Mouse (Mus musculus): ENCODE measurements around the gene Sept9. TPM values are rescaled to one million over a fixed set of nuclear protein-coding genes. Genes with fewer than 3 reads are reported as not detected.

Gene Sept9
- polyA plus RNA-seq, 2 experiments = 14.9 to 25.5 TPM

GRCm38 (mm10) chr11:117251755-117252154 lies 52.3 kb downstream of the Sept9 start:
- ATAC-seq (ENCODE audit: insufficient read depth) = no peak
- Histone ChIP-seq H3K4me2 (ENCODE audit: low read depth) (no peak overlapping the region), H3K4me1 (replicated peaks; ENCODE audit: control insufficient read depth in 2 of 2, insufficient read depth in 2 of 2, low read length in 1 of 2) (peaks cover 0 to 14% of the 10 kb centered on the region in 2 experiments; a peak in 2 of 4 replicates), H3K9ac (replicated peaks) (no peak overlapping the region), H3K27me3 (ENCODE audit: control insufficient read depth, insufficient read depth, low read length) (no peaks in the 10 kb centered on the region), H3K27ac (no peak overlapping the region), H3K9me3 (ENCODE audit: control insufficient read depth, low read length) (no peaks in the 10 kb centered on the region), H3K4me3 (ENCODE audit: insufficient read depth in 1 of 2, low read depth in 2 of 2, low read length in 2 of 2) (no peak overlapping the region), H3K36me3 (replicated peaks; ENCODE audit: control insufficient read depth, insufficient read depth, low read depth) (no peaks in the 10 kb centered on the region)
- WGBS (ENCODE audit: insufficient replicate concordance) = 72% methylated on average over 4 of the region's 4 CpGs
- no peak for DNase-seq (ENCODE audit: low read depth in 3 of 3, low spot score in 3 of 3)
- TF ChIP-seq CTCF (IDR thresholded peaks at IDR 0.05; ENCODE audit: low read depth) (no peak), EP300 (IDR thresholded peaks at IDR 0.05; ENCODE audit: low read depth) (no peak)

- DNase-seq (ENCODE audit: low read depth in 3 of 3, low spot score in 3 of 3) (no peak), ATAC-seq (ENCODE audit: insufficient read depth) (no peak)
- TF ChIP-seq EP300 (IDR thresholded peaks at IDR 0.05; ENCODE audit: low read depth) (no peak), CTCF (IDR thresholded peaks at IDR 0.05; ENCODE audit: low read depth) (no peak)
- 63% methylated on average over 13 of the region's 13 CpGs for WGBS (ENCODE audit: insufficient replicate concordance)
- Histone ChIP-seq H3K9me3 (ENCODE audit: control insufficient read depth, low read length) (no peaks in the 10 kb centered on the region), H3K36me3 (replicated peaks; ENCODE audit: control insufficient read depth, insufficient read depth, low read depth) (no peaks in the 10 kb centered on the region), H3K9ac (replicated peaks) (no peak overlapping the region), H3K27ac (no peak overlapping the region), H3K27me3 (ENCODE audit: control insufficient read depth, insufficient read depth, low read length) (no peaks in the 10 kb centered on the region), H3K4me1 (replicated peaks; ENCODE audit: control insufficient read depth in 2 of 2, insufficient read depth in 2 of 2, low read length in 1 of 2) (peaks cover 0 to 14% of the 10 kb centered on the region in 2 experiments; a peak in 2 of 4 replicates), H3K4me3 (ENCODE audit: insufficient read depth in 1 of 2, low read depth in 2 of 2, low read length in 2 of 2) (no peak overlapping the region), H3K4me2 (ENCODE audit: low read depth) (no peak overlapping the region)
Measured at GRCm38 (mm10) chr11:117252846-117253245, 53.4 kb downstream of the Sept9 start.

GRCm38 (mm10) chr11:117254161-117255107 lies 55.0 kb downstream of the Sept9 start:
- no peak overlapping the region for H3K4me3 ChIP-seq (ENCODE audit: insufficient read depth in 1 of 2, low read depth in 2 of 2, low read length in 2 of 2)
- H3K4me2 ChIP-seq (ENCODE audit: low read depth) = no peak overlapping the region
- peaks cover 0 to 9% of the 10 kb centered on the region in 2 experiments; a peak in 2 of 4 replicates for H3K4me1 ChIP-seq (replicated peaks; ENCODE audit: control insufficient read depth in 2 of 2, insufficient read depth in 2 of 2, low read length in 1 of 2)
- DNase-seq (ENCODE audit: low read depth in 3 of 3, low spot score in 3 of 3) (no peak), ATAC-seq (ENCODE audit: insufficient read depth) (no peak)
- TF ChIP-seq EP300 (IDR thresholded peaks at IDR 0.05; ENCODE audit: low read depth) (no peak), CTCF (IDR thresholded peaks at IDR 0.05; ENCODE audit: low read depth) (no peak)
- 73% methylated on average over 18 of the region's 18 CpGs for WGBS (ENCODE audit: insufficient replicate concordance)
- no peak overlapping the region for H3K27ac ChIP-seq
- no peak overlapping the region for H3K9ac ChIP-seq (replicated peaks)
- no peaks in the 10 kb centered on the region for H3K36me3 ChIP-seq (replicated peaks; ENCODE audit: control insufficient read depth, insufficient read depth, low read depth)
- H3K27me3 ChIP-seq (ENCODE audit: control insufficient read depth, insufficient read depth, low read length) = no peaks in the 10 kb centered on the region
- H3K9me3 ChIP-seq (ENCODE audit: control insufficient read depth, low read length) = no peaks in the 10 kb centered on the region

- H3K27me3 ChIP-seq (ENCODE audit: control insufficient read depth, insufficient read depth, low read length) = no peaks in the 10 kb centered on the region
- no peak overlapping the region for H3K9ac ChIP-seq (replicated peaks)
- no peaks in the 10 kb centered on the region for H3K36me3 ChIP-seq (replicated peaks; ENCODE audit: control insufficient read depth, insufficient read depth, low read depth)
- DNase-seq (ENCODE audit: low read depth in 3 of 3, low spot score in 3 of 3) = no peak
- peaks cover 0 to 4% of the 10 kb centered on the region in 2 experiments; a peak in 1 of 4 replicates for H3K4me1 ChIP-seq (replicated peaks; ENCODE audit: control insufficient read depth in 2 of 2, insufficient read depth in 2 of 2, low read length in 1 of 2)
- TF ChIP-seq CTCF (IDR thresholded peaks at IDR 0.05; ENCODE audit: low read depth) (no peak), EP300 (IDR thresholded peaks at IDR 0.05; ENCODE audit: low read depth) (no peak)
- no peak overlapping the region for H3K4me3 ChIP-seq (ENCODE audit: insufficient read depth in 1 of 2, low read depth in 2 of 2, low read length in 2 of 2)
- no peak overlapping the region for H3K4me2 ChIP-seq (ENCODE audit: low read depth)
- H3K27ac ChIP-seq = no peak overlapping the region
- no peaks in the 10 kb centered on the region for H3K9me3 ChIP-seq (ENCODE audit: control insufficient read depth, low read length)
- WGBS (ENCODE audit: insufficient replicate concordance) = 68% methylated on average over 3 of the region's 3 CpGs
- ATAC-seq (ENCODE audit: insufficient read depth) = no peak
Measured at GRCm38 (mm10) chr11:117255108-117255489, 55.6 kb downstream of the Sept9 start.

GRCm38 (mm10) chr11:117256088-117256487 lies 56.6 kb downstream of the Sept9 start:
- no peak overlapping the region for H3K27ac ChIP-seq
- H3K9me3 ChIP-seq (ENCODE audit: control insufficient read depth, low read length) = no peaks in the 10 kb centered on the region
- peaks cover 0 to 4% of the 10 kb centered on the region in 2 experiments; a peak in 1 of 4 replicates for H3K4me1 ChIP-seq (replicated peaks; ENCODE audit: control insufficient read depth in 2 of 2, insufficient read depth in 2 of 2, low read length in 1 of 2)
- no peak overlapping the region for H3K9ac ChIP-seq (replicated peaks)
- DNase-seq (ENCODE audit: low read depth in 3 of 3, low spot score in 3 of 3) (no peak), ATAC-seq (ENCODE audit: insufficient read depth) (no peak)
- no peak overlapping the region for H3K4me3 ChIP-seq (ENCODE audit: insufficient read depth in 1 of 2, low read depth in 2 of 2, low read length in 2 of 2)
- no peaks in the 10 kb centered on the region for H3K36me3 ChIP-seq (replicated peaks; ENCODE audit: control insufficient read depth, insufficient read depth, low read depth)
- H3K4me2 ChIP-seq (ENCODE audit: low read depth) = no peak overlapping the region
- WGBS (ENCODE audit: insufficient replicate concordance) = 72% methylated on average over 9 of the region's 9 CpGs
- TF ChIP-seq CTCF (IDR thresholded peaks at IDR 0.05; ENCODE audit: low read depth) (no peak), EP300 (IDR thresholded peaks at IDR 0.05; ENCODE audit: low read depth) (no peak)
- no peaks in the 10 kb centered on the region for H3K27me3 ChIP-seq (ENCODE audit: control insufficient read depth, insufficient read depth, low read length)
